Comparison of ENCODE assay signal across 8 mouse cellular contexts in genomic region chr5:90367067-90367303, GRCm38 (mm10). TPM values are rescaled to one million over a fixed set of nuclear protein-coding genes. Genes with fewer than 3 reads are reported as not detected.
DNase-seq lines count a peak whose midpoint lies in the region; ATAC-seq and TF ChIP-seq lines count a peak whose summit lies in the region.

Gene Gm9958 (plus strand): TSS chr5:90367204.

- H3K9me3 ChIP-seq in lung, postnatal 0 days (ENCODE audit: low read length) = no peaks in the 10 kb centered on the region
- 0 out of 2 replicates have a peak, but pooled peaks cover 3% of the 10 kb centered on the region for H3K9me3 ChIP-seq in hindbrain, postnatal 0 days (ENCODE audit: low read length)
- H3K9me3 ChIP-seq in neural tube, embryonic 13.5 days = no peaks in the 10 kb centered on the region

- H3K36me3 ChIP-seq in lung, postnatal 0 days (ENCODE audit: insufficient read depth, low read length) = no peaks in the 10 kb centered on the region
- H3K36me3 ChIP-seq in hindbrain, postnatal 0 days (ENCODE audit: insufficient read depth, low read length) = no peaks in the 10 kb centered on the region
- H3K36me3 ChIP-seq in neural tube, embryonic 13.5 days = no peaks in the 10 kb centered on the region

- ATAC-seq in lung, postnatal 0 days = no peak
- ATAC-seq in hindbrain, postnatal 0 days = no peak
- ATAC-seq in neural tube, embryonic 13.5 days (ENCODE audit: low read depth) = no peak

- peak within 1 kb of the TSS; percentile 88 for H3K9ac ChIP-seq in lung, postnatal 0 days (replicated peaks; ENCODE audit: low read depth)
- peak within 1 kb of the TSS; percentile 95 for H3K9ac ChIP-seq in hindbrain, postnatal 0 days (replicated peaks; ENCODE audit: low read length)
- H3K9ac ChIP-seq in neural tube, embryonic 13.5 days = peak within 1 kb of the TSS; percentile 97

- intact Hi-C loops in gastrocnemius, postnatal 36 days (cut with DNase I) = loop anchor here (5.0 kb wide), 1 partner anchor 85 kb away; no protein-coding TSS in a partner anchor

- WGBS in lung, postnatal 0 days = 2% methylated on average over 7 of the region's 7 CpGs
- 2% methylated on average over 7 of the region's 7 CpGs for WGBS in hindbrain, postnatal 0 days
- 3% methylated on average over 7 of the region's 7 CpGs for WGBS in neural tube, embryonic 13.5 days

- TF ChIP-seq EP300 in lung, postnatal 0 days (IDR thresholded peaks at IDR 0.05) = no peak

- peak; percentile 47 for DNase-seq in cerebellum, adult 9-11 months
- DNase-seq in cerebellum, adult 11 months = no peak
- DNase-seq in lung, postnatal 0 days (ENCODE audit: low spot score) = peak; percentile 34
- no peak for DNase-seq in lung, adult 18-20 months
- no peak for DNase-seq in hindbrain, postnatal 0 days (ENCODE audit: low spot score)
- DNase-seq in gastrocnemius, postnatal 36 days = no peak
- DNase-seq in cerebellum, adult 9-10 months = no peak

- H3K4me2 ChIP-seq in lung, postnatal 0 days (replicated peaks; ENCODE audit: low read depth, low read length) = peak within 1 kb of the TSS; percentile 83
- H3K4me2 ChIP-seq in hindbrain, postnatal 0 days (ENCODE audit: low read depth, low read length) = peak within 1 kb of the TSS; percentile 79
- peak within 1 kb of the TSS; percentile 67 for H3K4me2 ChIP-seq in neural tube, embryonic 13.5 days

- no peaks in the 10 kb centered on the region for H3K27me3 ChIP-seq in lung, postnatal 0 days (replicated peaks; ENCODE audit: insufficient read depth, low read length)
- H3K27me3 ChIP-seq in hindbrain, postnatal 0 days (ENCODE audit: insufficient read depth, low read length) = no peaks in the 10 kb centered on the region
- no peaks in the 10 kb centered on the region for H3K27me3 ChIP-seq in neural tube, embryonic 13.5 days

- no peak for TF ChIP-seq CTCF in lung, postnatal 0 days (IDR thresholded peaks at IDR 0.05)
- TF ChIP-seq CTCF in hindbrain, postnatal 0 days (IDR thresholded peaks at IDR 0.05; ENCODE audit: low read depth) = no peak

- H3K27ac ChIP-seq in lung, postnatal 0 days (ENCODE audit: low read length) = peak within 1 kb of the TSS; percentile 100
- peak within 1 kb of the TSS; percentile 100 for H3K27ac ChIP-seq in hindbrain, postnatal 0 days
- peak within 1 kb of the TSS; percentile 99 for H3K27ac ChIP-seq in neural tube, embryonic 13.5 days (replicated peaks)

- H3K4me3 ChIP-seq in lung, postnatal 0 days (ENCODE audit: low read depth, low read length) = peak within 1 kb of the TSS; percentile 96
- peak within 1 kb of the TSS; percentile 93 for H3K4me3 ChIP-seq in hindbrain, postnatal 0 days (ENCODE audit: low read length)
- H3K4me3 ChIP-seq in neural tube, embryonic 13.5 days = peak within 1 kb of the TSS; percentile 98

- H3K4me1 ChIP-seq in lung, postnatal 0 days (ENCODE audit: insufficient read depth, low read depth, low read length) = peaks cover 6% of the 10 kb centered on the region; the same call in 1 of the 2 replicates
- peaks cover 10% of the 10 kb centered on the region; the same call in 1 of the 2 replicates for H3K4me1 ChIP-seq in hindbrain, postnatal 0 days (ENCODE audit: insufficient read depth, low read length)
- peaks cover 35% of the 10 kb centered on the region for H3K4me1 ChIP-seq in neural tube, embryonic 13.5 days (replicated peaks)

RNA-seq across cellular contexts. Expression of gene Gm9958, which starts in this region (rescaled TPM):
- polyA plus RNA-seq in lung, postnatal 0 days (2015; fragmentation: Nextera tagmentation; extraction: Ambion mirVana) = 5.3 and 5.8 TPM in 2 replicates
- 0.68 and 1.4 TPM in 2 replicates for total RNA-seq in hindbrain, postnatal 0 days (2014; rRNA removed)
- 1.4 and 2.6 TPM in 2 replicates for polyA plus RNA-seq in hindbrain, postnatal 0 days (2015; fragmentation: Nextera tagmentation; extraction: Ambion mirVana)
- polyA plus RNA-seq in neural tube, embryonic 13.5 days (2015; fragmentation: Nextera tagmentation; extraction: Ambion mirVana) = 6.0 and 6.1 TPM in 2 replicates
- total RNA-seq in gastrocnemius, postnatal 36 days (2021) = under 1 TPM; 0.20 to 0.54 TPM

Comparison
In these comparisons a context has a peak if more than half of its experiments do, and no peak if none do; other contexts are left out.
1. DNase-seq: peak in cerebellum, adult 9-11 months (single experiment) and lung, postnatal 0 days (single experiment); none in cerebellum, adult 11 months (single experiment), lung, adult 18-20 months (0 of 2), hindbrain, postnatal 0 days (single experiment), gastrocnemius, postnatal 36 days (0 of 2) and cerebellum, adult 9-10 months (single experiment).
2. Peak in every context shown above with its lines, with median percentiles within 50 percentile points of each other: H3K27ac ChIP-seq, H3K4me2 ChIP-seq, H3K4me3 ChIP-seq and H3K9ac ChIP-seq.